Mouse (Mus musculus) liver, postnatal 0 days (tissue): ENCODE measurements around the gene Smarcd3. TPM values are rescaled to one million over a fixed set of nuclear protein-coding genes. Genes with fewer than 3 reads are reported as not detected.
"Not testable (repeated sequence)": the region's sequence is repeated elsewhere in the genome, so short reads cannot be mapped to it uniquely, and the experiment has no call there.

ENCODE experiments used
- ATAC-seq: fragments of 200-750 bp; cut with Nextera tagmentation; 2 replicates; pipeline ENCODE4 v1.8.0; 2017; ENCODE audit warnings: mild to moderate bottlenecking, moderate library complexity
- DNase-seq: peaks from one replicate; pipeline ENCODE4 v3.0.0-alpha.2; 2016
- H3K27ac ChIP-seq: fragments of 300-500 bp; sonication (generic); 2 replicates; pipeline ENCODE4 v1.5.1; 2014; ENCODE audit warnings: antibody characterized with exemption, moderate library complexity, mild to moderate bottlenecking, low read depth
- H3K27me3 ChIP-seq: fragments of 300-500 bp; sonication (generic); 2 replicates; pipeline ENCODE4 v1.6.1; 2014; ENCODE audit warnings: low read length, control low read depth, mixed read lengths; ENCODE audit not compliant: insufficient read depth
- H3K36me3 ChIP-seq: fragments of 300-500 bp; sonication (generic); replicated peaks from 2 replicates; pipeline ENCODE4 v1.6.1; 2014; ENCODE audit warnings: mild to moderate bottlenecking, control low read depth, low read length, moderate library complexity, mixed read lengths; ENCODE audit not compliant: insufficient read depth
- H3K4me1 ChIP-seq: fragments of 300-500 bp; sonication (generic); 2 replicates; pipeline ENCODE4 v1.6.1; 2014; ENCODE audit warnings: antibody characterized with exemption, mild to moderate bottlenecking, control low read depth; ENCODE audit not compliant: insufficient read depth
- H3K4me2 ChIP-seq: fragments of 300-500 bp; sonication (generic); 2 replicates; pipeline ENCODE4 v1.6.1; 2014; ENCODE audit warnings: low read depth, mild to moderate bottlenecking, low read length, moderate library complexity, mixed read lengths
- H3K4me3 ChIP-seq: fragments of 300-500 bp; sonication (generic); 2 replicates; pipeline ENCODE4 v1.5.1; 2014; ENCODE audit warnings: low read depth, low read length
- H3K9ac ChIP-seq: fragments of 300-500 bp; sonication (generic); replicated peaks from 2 replicates; pipeline ENCODE4 v1.6.1; 2014; ENCODE audit warnings: mild to moderate bottlenecking, moderate library complexity
- H3K9me3 ChIP-seq: fragments of 300-500 bp; sonication (generic); 2 replicates; pipeline ENCODE4 v1.6.1; 2016; ENCODE audit warnings: mild to moderate bottlenecking, control low read depth, low read length, mixed read lengths
- CTCF ChIP-seq: sonication (generic); IDR thresholded peaks from 2 replicates; pipeline ENCODE4 v1.5.1; 2016; ENCODE audit warnings: antibody characterized with exemption, low read depth
- EP300 ChIP-seq: IDR thresholded peaks from 2 replicates; pipeline ENCODE4 v1.6.1; 2016; ENCODE audit warnings: antibody characterized with exemption, low read depth, mild to moderate bottlenecking
- WGBS: fragments of 180-500 bp; shearing (Covaris S2); extraction: QIAGEN DNeasy Blood & Tissue Kit; methylation state at CpG from one replicate; pipeline ENCODE4 v1.1.7; 2014; ENCODE audit not compliant: insufficient replicate concordance; 5-methylcytosine and 5-hydroxymethylcytosine counted together
- polyA plus RNA-seq: library from polyadenylated mRNA; unstranded; fragments of >200 nt; fragmentation: Nextera tagmentation; extraction: Ambion mirVana; gene quantifications from 2 replicates; pipeline ENCODE4 v1.2.1, GENCODE M21; 2015

The Smarcd3 gene
- polyA plus RNA-seq, 1 experiment from 2014 or later: 0.80 TPM

GRCm38 (mm10) chr5:24586106-24586505 is 38.1 kb downstream of the Smarcd3 start:
- Histone ChIP-seq H3K9me3 (no peaks in the 10 kb centered on the region), H3K27ac (0 out of 2 replicates have a peak overlapping the region, but pooled peaks have one; percentile 75), H3K4me1 (peaks cover 14% of the 10 kb centered on the region), H3K4me2 (peak overlapping the region; percentile 91), H3K36me3 (peaks cover 11% of the 10 kb centered on the region), H3K27me3 (no peaks in the 10 kb centered on the region), H3K9ac (peak overlapping the region; percentile 80), H3K4me3 (peak overlapping the region; percentile 86)
- WGBS: 11% methylated on average over 8 of the region's 8 CpGs
- TF ChIP-seq EP300 (no peak), CTCF (no peak)
- peak; percentile 26 for ATAC-seq
- DNase-seq: no peak

GRCm38 (mm10) chr5:24578109-24578963 is 45.9 kb downstream of the Smarcd3 start:
- H3K9ac ChIP-seq: peak overlapping the region; percentile 36
- no peaks in the 10 kb centered on the region for H3K27me3 ChIP-seq
- peak overlapping the region; percentile 66 for H3K4me3 ChIP-seq
- TF ChIP-seq EP300 (no peak), CTCF (peak; percentile 19; the same call in 1 of the 2 replicates)
- 25% methylated on average over 6 of the region's 6 CpGs for WGBS
- H3K27ac ChIP-seq: peak overlapping the region; percentile 77
- peaks cover 15% of the 10 kb centered on the region for H3K36me3 ChIP-seq
- peaks cover 19% of the 10 kb centered on the region for H3K4me1 ChIP-seq
- H3K9me3 ChIP-seq: no peaks in the 10 kb centered on the region
- H3K4me2 ChIP-seq: peak overlapping the region; percentile 93
- ATAC-seq (no peak), DNase-seq (peak; percentile 10)

DNA sequence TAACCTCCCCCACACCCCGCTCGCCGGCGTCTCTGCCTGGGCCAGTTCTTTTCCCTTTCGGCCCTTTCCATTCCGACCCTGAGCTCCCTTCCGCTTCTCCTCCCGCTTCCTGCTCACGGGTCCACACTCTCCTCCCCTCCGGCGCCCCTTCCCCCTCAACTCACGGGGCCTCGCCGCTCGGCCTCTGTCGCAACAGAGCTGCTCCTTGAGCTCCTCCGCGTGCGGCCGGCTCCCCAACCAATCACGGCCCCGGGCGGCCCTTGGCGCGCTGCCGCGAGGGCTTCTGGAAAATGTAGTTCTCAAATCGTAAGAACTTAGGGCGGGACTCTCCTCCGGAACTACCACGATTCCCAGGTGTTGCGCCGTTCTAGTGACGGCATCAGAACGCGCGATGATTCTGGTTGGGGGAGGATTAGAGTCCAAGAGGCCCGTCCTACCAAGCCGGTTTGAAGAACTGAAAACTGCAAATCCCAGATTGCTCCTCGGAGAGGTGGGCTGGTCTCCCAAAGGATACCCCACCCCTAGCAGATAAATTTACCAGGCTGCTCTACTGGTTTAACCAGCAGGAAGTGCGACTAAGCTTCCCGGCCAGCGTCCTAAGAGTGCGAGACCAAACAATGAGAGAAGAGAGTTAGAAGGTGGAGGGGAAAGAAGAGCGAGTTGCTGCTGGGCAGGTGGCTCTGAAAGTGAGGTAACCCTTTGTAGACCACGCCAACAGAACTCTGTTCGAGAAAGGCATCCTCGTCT is 46.9 kb downstream of the Smarcd3 start, which contains the start of gene Abcf2:
Abcf2 (minus strand) TSS at position 285 of the 747 bp plus-strand sequence.
- peak; percentile 99 for DNase-seq
- ATAC-seq: peak; percentile 94
- no peaks in the 10 kb centered on the region for H3K27me3 ChIP-seq
- H3K4me3 ChIP-seq: peak within 1 kb of the TSS; percentile 66
- H3K4me2 ChIP-seq: peak within 1 kb of the TSS; percentile 93
- peak within 1 kb of the TSS; percentile 79 for H3K9ac ChIP-seq
- TF ChIP-seq EP300 (peak; percentile 70; the same call in 1 of the 2 replicates), CTCF (no peak)
- H3K4me1 ChIP-seq: peaks cover 19% of the 10 kb centered on the region
- under 1% methylated on average over 48 of the region's 48 CpGs for WGBS
- no peaks in the 10 kb centered on the region for H3K9me3 ChIP-seq
- H3K36me3 ChIP-seq: peaks cover 25% of the 10 kb centered on the region
- H3K27ac ChIP-seq: peak within 1 kb of the TSS; percentile 77

GRCm38 (mm10) chr5:24576801-24577182 is 47.4 kb downstream of the Smarcd3 start:
- peak; percentile 15 for ATAC-seq
- no peaks in the 10 kb centered on the region for H3K9me3 ChIP-seq
- under 1% methylated on average over 32 of the region's 32 CpGs for WGBS
- TF ChIP-seq CTCF (no peak), EP300 (no peak)
- DNase-seq: no peak
- H3K4me3 ChIP-seq: peak overlapping the region; percentile 66
- H3K4me2 ChIP-seq: peak overlapping the region; percentile 93
- peaks cover 30% of the 10 kb centered on the region for H3K36me3 ChIP-seq
- H3K9ac ChIP-seq: peak overlapping the region; percentile 79
- peaks cover 19% of the 10 kb centered on the region for H3K4me1 ChIP-seq
- H3K27ac ChIP-seq: peak overlapping the region; percentile 70
- H3K27me3 ChIP-seq: no peaks in the 10 kb centered on the region

DNA sequence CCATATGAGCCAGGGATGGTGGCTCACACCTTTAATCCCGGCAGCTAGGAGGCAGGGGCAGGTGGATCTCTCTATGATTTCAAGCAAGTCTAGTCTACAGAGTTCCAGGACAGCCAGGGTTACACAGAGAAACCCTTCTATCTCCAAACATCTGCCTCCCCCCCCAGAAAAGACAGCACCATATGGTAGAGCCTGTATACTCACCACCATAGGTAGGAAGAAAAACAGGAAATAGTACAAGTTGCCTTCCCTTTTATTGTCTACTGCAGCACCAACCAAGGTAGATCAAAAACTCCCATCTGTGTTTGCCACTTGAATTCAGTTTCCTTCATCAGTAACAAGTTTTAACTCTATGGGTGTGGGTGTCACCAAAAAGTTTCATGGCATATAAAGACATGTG is 48.3 kb downstream of the Smarcd3 start:
- H3K4me3 ChIP-seq: peak overlapping the region; percentile 66; the same call in 1 of the 2 replicates
- H3K36me3 ChIP-seq: peaks cover 37% of the 10 kb centered on the region
- TF ChIP-seq CTCF (no peak), EP300 (no peak)
- H3K9ac ChIP-seq: no peak overlapping the region
- 76% methylated on average over 1 of the region's 1 CpGs for WGBS
- ATAC-seq: no peak
- no peaks in the 10 kb centered on the region for H3K27me3 ChIP-seq
- peak overlapping the region; percentile 93 for H3K4me2 ChIP-seq
- no peaks in the 10 kb centered on the region for H3K9me3 ChIP-seq
- peaks cover 19% of the 10 kb centered on the region for H3K4me1 ChIP-seq
- no peak overlapping the region for H3K27ac ChIP-seq
- no peak for DNase-seq

GRCm38 (mm10) chr5:24556709-24557108 is 67.5 kb downstream of the Smarcd3 start, which contains the start of gene 4931409K22Rik:
Gene 4931409K22Rik, minus strand, starts transcription at chr5:24556809.
- H3K9me3 ChIP-seq: no peaks in the 10 kb centered on the region

DNA sequence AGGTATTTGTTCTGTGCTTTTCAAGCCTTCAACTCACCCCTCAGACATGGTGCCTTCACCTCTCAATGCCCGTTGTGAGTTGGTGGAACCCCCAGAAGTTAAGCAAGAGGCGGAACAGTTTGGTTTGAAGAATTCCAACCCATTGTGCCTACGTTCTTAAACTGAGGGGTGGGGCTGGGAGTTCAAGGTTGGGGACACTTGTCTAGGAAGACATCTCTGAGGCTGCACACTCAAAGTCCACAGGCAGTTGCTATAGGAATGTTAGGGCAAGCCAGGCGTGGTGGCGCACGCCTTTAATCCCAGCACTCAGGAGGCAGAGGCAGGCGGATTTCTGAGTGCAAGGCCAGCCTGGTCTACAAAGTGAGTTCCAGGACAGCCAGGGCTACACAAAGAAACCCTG is 68.9 kb downstream of the Smarcd3 start:
- not testable (repeated sequence) for H3K9me3 ChIP-seq, ATAC-seq, H3K4me2 ChIP-seq, H3K27ac ChIP-seq, H3K4me1 ChIP-seq, DNase-seq, H3K4me3 ChIP-seq, H3K36me3 ChIP-seq, H3K9ac ChIP-seq
- H3K27me3 ChIP-seq: peaks cover 11% of the 10 kb centered on the region
- WGBS: 87% methylated on average over 7 of the region's 7 CpGs

More at GRCm38 (mm10) chr5:24556709-24557108, 67.5 kb downstream of the Smarcd3 start, which contains the start of gene 4931409K22Rik:
- Histone ChIP-seq H3K4me3 (no peak within 1 kb of the TSS), H3K4me2 (no peak within 1 kb of the TSS), H3K36me3 (no peaks in the 10 kb centered on the region), H3K27me3 (0 out of 2 replicates have a peak, but pooled peaks cover 4% of the 10 kb centered on the region), H3K27ac (no peak within 1 kb of the TSS), H3K9ac (no peak within 1 kb of the TSS), H3K4me1 (no peaks in the 10 kb centered on the region)
- 60% methylated on average over 2 of the region's 2 CpGs for WGBS
- TF ChIP-seq CTCF (no peak), EP300 (no peak)
- ATAC-seq (no peak), DNase-seq (no peak)
